Mouse (Mus musculus) ovary, postnatal 36 days (tissue): Measurements from ENCODE around the gene Rbpjl.

ENCODE experiments used
- DNase-seq: peaks from one replicate; pipeline ENCODE4 v3.0.0; 2022; ENCODE audit warnings: low spot score, mixed read lengths

Rbpjl gene

DNA sequence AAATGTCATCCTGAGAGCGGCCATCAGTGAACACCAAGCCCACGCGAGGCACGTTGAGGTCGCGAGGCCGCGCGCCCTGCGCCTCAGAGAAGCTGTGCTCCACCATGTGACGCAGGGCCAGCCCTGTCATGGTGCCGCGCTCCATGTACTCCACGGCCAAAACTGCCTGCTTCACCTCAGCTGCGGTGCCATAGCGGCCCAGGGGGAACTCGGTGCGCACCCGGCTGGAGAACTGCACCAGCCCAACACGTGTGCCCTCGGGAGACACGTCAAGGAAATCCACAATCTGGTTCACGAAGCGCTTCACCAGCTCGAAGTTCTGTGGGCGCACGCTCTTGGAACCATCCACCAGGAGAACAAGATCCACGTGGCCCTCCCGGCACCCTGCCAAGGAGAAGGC lies 9.8 kb upstream of the Rbpjl start:
- no peak for DNase-seq

DNA sequence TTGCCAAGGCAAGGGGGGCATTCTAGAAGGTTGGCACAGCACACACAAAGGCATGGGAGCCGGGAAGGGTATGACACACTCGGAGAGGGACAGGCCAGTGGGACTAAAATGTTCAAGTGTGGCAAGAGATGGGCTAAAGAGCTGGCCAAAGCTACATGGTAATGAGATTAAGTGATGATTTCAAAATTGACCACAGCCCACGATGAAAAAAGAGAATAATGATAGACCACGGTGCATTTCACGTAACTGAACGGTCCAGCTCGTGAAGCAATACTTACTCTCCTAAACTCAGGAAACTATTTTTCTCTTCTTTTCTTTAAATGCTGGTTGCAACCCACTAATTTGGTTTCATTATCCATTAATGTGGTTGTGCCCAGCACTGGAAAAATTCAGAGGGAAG lies 6.9 kb upstream of the Rbpjl start:
- no peak for DNase-seq

DNA sequence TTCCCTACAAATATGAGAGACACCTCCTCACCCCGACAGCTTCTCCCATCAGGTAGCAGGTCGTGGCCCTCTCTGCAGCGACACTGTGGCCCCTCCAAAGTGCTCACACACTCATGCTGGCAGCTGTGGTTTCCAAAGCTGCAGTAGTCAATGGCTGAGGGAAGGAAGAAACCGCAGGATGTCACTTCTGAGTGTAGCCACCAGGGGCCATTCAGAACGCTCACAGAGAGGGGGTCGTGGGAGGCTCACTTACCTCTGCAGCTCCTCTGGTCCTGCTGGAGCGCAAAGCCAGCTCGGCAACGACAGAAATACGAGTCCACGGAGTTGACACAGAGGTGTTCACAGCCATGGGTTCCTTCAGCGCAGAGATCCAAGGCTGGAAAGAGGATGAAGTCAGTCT lies 6.0 kb upstream of the Rbpjl start:
- DNase-seq, result no peak

DNA sequence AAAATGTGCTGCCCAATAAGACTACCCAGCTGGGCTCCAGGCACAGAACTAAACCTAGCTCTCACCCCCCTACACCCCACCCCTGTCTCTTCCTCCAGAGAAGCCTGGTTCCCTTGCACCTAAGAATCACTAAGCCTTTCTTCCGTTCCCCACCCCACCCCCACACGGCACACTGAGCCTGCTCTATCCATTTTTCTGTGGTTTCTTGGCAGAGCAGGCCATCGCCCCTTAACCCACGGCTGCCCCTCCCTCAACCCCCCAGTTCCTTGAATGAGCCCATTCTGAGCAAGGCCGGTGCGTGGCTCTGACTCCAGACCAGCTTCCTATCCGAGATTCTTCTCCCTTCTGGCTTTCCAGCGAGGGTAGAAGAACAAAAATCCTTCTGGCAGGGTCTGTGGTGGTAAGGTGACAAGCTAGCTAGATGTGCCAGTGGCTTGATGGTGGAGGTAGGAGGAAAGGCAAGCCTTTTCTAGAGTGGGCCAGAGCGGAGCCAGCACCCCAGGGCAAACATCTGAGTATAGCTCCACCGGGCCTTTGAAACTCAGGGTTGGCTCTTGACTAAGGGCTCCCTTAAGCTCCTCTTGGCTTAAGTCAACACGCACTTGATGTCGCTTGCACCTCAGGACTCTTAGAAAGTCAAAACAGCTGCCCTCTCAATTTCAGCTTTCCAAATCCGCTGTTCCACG lies 598 bp downstream of the Rbpjl start:
- no peak for DNase-seq

DNA sequence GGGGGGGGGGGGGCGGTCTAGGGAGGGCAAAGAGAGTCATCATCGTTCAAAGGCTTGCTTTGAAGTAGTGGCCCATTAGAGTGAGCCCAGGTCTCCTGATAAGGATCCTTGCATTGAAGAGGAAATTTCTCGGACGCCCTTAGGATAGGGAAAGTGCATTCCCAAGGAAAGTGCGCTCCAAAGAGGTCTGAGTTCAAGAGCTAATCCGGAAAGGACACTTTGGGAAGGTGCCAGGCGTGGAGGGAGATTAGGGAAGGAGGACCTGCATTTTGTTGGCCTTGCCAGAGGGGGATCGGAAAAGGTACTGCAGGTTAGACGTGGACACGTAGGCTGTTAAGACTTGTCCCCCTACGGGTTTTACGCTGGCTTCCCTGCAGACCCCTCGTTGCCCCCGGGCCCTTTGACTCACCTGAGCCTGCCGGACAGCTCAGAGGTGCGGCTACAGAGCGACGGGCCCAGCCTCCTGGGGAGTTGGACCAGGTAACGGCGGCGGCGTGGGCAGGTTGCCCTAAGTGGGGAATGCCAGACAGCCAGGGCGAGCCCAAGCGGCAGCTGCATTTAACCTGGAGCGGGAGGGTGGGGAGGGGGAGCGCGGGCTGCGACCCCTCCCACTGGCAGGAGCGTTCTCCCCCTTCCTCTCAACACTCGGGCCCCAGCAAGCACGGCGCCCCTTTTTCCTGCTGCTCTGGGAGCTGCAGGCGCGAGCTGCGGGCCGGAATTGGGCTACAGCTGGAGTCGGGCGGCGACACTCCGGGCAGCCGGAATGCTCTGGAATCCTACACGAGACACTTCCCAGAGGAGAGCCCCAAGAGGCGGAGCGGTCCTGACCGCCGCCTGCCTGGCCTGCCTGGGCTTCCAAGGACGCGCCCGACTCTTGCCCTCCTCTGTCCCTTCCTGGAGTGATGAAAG lies 1.4 kb downstream of the Rbpjl start:
- DNase-seq, result no peak

DNA sequence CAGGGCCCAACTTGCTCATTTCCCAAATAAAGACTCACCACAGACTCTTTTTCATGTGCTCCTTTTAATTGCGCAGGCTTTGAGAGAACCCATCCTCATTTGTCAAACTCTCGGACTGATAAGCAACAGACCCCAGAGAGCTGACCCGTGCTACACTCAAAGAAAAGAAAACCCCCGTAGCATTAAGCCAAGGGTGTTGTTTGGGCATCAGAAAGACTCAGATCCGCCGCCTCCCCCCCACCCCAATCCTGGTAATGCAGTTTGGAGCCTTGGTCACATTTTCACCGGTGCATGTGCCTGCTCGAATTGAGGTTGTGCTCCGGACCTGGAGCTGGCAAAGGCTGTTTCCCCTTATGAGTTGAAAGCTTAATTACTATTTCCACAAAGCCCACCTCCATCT lies 2.1 kb downstream of the Rbpjl start, which contains the start of gene Matn4:
TSS of gene Matn4 (minus strand) at position 101 of the 400 bp plus-strand sequence.
- no peak for DNase-seq

DNA sequence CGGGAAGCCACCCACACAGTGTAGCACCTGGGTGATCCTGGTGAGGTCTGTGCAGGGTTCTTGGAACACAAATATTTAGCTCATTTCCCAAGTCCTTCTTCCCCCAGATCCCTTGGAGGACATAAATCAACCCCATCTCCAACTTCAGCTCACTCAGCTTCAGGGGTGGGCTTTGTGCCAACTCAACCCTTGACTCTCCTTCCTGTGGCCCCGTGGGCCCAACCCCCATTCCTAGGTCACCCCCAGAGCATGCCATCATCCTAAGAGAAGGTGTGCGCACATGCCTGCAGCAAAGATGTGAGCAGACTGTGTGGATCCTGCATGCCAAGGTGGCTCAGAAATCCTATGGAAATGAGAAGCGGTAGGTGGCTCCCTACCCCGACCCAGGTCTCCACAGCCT lies 2.6 kb downstream of the Rbpjl start:
- no peak for DNase-seq

DNA sequence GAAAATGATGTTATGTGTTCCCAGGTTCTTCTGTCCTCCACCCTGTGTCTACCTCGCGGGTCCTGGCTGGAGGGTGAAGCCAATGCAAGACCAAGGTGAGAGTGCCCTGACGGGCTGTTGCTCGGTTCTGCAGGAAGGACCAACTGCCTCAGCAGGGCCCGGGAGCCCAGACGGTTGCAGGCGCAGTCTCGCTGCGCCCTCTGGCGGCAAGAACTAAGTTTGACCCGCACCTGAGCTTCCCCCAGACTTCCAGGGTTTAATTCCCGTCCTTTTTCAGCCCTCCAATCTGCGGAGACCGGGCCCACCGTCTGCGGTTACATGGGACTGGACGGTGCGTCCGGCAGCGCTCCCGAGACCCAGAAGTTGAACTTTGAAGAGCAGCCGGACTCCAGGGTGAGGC lies 4.8 kb downstream of the Rbpjl start:
- DNase-seq, result peak; percentile 67

DNA sequence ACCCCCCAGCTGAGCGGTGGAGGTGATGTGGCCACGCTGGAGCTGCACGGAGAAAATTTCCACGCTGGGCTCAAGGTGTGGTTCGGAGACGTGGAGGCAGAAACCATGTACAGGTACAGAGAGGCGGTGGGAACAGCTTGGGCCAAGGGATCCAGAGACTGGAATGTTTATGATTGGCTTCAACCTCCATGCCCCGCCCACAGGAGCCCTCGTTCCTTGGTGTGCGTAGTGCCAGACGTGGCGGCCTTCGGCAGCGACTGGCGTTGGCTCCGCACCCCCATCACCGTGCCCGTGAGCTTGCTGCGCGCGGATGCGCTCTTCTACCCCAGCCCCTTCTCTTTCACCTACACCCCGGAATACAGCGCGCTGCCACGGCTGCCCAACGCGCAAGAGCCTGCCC lies 11.2 kb downstream of the Rbpjl start:
- no peak for DNase-seq

DNA sequence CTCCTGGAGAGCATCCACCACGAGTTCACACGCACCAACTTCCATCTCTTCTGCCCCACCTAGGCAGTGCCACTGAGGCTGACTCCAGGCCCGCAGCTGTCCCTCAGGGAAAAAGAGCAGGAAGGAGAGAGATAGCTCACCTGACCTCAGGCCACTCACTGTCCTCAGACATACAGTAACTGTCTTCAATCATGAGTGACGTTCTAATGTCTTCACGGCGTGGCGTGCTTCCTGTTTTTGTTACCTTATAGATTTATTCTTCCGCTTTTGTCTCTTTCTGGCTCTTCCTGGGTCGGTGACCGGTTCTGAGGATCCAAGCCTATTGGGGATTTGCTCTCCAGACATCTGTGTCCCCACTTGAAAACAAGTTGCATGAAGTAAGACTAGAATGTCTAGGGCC lies 11.6 kb downstream of the Rbpjl start:
- DNase-seq, result no peak

DNA sequence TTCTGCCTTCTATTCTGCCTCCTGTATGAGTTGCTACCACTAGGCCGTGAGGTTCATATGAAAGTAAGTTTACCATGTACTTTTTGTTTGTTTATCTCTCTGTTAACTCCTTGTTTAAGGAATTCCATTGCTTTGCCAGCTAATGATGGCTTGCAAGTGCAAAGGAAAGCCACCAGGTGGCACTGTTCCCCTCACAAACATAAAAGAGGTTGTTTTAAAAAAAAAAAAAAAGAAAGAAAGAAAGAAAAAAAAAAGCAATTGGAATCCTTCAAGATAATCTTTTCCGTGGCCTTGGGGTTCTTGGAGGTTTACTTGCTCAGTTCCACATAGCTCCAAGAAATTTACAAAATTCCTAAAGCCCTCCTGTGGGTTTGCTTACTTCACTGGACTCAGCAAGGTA lies 14.3 kb downstream of the Rbpjl start:
- DNase-seq, result no peak

DNA sequence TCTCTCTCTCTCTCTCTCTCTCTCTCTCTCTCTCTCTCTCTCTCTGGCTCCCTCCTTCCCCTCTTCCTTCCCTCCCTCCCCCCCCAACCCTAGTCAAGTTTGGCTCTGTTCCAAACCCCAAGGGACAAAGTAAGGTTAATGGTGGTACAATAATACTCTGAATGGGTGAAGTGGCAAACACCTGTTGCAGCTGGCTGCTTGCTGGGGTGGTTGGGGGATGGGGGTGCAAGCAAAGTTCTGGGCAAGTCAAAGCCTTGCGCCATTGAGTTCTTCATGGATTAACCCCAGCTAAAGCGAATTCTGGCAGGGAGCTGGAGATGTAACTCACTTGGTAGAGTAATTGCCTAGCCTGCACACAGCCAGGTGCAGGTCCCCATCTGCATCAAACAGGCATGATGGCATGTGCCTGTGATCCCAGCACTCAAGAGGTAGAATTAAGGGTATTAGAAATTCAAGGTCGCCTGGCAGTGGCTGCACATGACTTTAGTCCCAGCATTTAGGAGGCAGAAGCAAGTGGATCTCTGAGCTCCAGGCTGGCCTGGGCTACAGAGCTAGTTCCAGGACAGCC lies 15.5 kb downstream of the Rbpjl start:
- DNase-seq, result no peak

DNA sequence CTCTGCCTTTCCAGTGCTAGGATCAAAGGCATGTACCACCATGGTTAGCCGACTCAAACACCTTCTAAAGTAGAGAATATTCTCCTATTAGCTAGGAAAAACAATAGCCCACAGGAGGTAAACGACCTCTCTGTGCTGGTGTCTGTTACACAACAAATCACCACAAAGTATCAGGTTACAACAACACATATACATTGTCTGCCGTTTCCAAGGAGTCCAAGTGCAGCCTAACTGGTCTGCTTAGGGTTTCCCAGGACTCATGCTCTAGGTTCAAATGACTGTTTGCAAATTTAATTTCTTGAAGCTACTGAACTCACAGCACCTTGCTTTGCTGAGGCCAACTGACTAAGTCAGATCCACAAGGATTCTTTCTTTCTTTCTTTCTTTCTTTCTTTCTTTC lies 16.5 kb downstream of the Rbpjl start:
- no peak for DNase-seq

DNA sequence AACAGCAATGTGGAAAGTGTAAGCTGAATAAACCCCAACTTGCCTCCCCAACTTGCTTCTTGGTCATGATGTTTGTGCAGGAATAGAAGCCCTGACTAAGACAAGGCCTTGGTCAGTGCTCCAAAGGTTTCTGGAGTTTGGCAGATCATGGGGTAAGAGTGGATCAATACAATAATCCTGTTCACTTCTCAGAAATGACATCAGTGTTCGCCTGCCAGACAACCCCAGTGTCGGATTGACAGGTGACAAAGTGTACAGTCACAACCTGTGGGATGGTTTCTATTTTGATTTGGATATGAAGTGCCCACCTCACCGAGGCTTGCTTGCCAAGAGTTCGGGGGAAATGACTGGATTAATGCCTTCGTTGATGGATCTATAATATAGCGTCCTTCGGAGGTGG lies 18.4 kb downstream of the Rbpjl start:
- no peak for DNase-seq

DNA sequence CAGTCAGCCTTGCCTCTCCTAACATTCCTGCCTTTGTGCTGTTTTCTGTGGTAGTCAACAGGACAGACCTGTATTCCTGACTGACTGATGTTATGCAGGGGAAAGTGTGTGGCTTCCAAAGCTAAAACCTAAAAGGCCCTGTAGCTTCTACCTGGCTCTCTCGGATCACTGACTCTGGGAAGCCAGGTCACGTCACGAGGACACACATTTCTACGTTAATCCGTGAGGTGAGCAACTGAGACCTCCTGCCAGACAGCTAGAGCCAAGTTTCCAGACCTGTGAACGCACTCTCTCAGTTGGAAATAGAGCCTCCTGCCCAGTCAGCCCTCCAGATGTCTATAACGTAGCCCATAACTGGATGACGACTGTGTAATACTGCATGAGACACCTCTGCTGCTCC lies 19.0 kb downstream of the Rbpjl start:
- DNase-seq, result no peak

DNA sequence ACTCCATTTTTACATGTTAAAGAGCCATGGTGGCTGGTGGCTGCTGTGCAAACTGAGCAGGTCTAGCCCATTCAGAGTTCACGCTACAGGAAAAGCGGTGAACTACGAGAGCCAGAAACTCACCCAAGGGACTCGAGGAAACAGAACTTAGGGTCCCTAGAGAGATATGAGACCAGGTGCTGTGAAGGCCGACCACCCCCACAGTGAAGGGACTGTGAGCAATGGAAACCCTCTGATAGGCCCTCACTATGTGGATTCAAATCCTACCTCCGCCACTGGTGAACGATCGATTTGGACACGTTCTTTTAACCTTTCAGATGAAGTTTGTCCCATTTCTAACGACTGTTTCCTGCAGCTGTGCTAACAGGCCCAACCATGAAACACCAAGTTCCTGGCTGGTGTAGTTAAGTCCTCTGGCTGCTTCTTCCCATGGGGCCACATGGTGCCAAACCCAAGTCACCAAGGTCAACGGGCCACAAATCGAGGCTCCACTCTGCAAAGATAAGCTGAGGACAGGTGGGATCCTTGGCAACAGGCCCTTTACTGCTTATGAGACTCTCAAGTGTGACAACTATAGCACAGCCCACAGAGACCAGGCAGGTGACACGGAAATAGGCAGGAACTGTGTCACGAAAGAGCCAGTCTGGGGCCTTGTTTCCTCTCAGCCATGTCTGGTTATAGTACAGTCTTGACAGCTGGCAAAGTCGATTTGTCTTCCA lies 19.9 kb downstream of the Rbpjl start:
- DNase-seq, result no peak

DNA sequence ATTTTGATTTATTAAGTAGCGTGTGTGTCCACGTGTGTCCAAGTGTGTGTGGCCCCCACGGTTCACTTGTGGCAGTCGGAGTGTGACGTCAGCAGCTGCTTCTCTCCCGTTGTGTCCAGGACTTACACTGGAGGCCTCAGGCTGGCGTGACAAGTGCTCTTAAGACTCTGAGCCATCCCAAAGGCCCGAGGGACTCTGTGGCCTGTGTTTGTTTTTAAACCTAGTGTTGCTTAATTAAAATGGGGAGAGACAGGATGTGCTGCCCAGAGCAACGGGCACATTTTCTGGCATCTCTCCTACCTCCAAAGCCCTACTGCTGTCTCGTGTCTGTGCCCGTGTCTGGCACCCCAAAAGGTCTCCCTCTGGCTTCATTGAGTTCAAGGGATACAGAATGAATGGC lies 20.5 kb downstream of the Rbpjl start:
- no peak for DNase-seq

DNA sequence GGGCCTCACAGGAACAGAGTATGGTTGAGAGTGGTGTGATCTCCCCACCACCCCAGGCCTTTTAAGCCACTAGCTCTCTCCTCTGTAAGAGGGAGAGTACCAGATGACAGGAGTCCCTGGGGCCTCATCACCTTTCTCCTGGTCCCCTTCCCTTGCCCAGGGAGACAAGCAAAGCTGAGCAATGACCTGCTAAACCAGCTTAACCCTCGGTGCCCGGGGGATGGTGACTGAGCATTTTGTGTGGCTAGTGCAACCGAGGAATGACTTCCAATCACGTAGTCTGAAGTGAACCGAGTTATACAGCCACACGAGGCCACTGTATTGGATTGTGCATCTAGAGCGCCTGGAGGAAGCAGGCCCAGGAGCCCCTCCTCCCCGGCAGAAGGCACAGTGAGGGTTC lies 21.5 kb downstream of the Rbpjl start:
- no peak for DNase-seq

DNA sequence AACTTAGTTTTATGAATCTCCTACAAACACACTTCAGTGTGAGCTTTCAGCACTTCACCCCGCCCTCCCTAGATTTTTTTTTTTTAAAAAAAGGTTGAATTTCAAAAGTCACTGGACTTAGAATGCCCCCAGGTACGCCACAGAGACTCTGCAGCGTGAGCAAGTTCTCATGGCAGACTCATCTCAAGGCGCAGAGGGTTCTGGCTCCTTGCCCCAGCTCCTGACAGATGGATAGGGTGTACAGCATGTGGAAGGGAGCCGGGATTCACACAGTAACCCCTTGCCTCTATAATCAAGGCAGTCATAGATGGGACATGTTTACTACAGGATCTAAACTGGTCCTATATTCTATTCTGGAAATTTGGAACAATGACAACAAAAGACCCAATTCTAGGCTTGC lies 22.5 kb downstream of the Rbpjl start:
- DNase-seq, result no peak

DNA sequence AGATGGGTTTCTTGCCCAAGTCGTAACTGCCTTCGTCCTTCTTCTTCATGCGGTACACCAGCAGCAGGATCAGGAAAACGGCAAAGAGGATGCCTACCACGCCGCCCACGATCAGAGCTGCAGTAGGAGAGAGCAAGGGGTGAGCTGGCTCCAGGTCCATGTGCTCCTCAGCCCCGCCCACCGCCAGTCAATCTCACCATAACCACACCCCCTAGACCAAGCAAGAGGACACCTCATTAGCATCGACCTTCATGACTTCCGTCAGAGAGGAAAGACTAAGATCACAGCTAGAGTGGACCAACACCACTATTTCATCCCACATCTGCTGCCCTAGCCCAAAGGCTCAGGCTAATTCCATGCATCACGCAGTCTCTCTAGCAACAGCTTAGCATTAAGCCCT lies 23.2 kb downstream of the Rbpjl start:
- DNase-seq, result no peak

DNA sequence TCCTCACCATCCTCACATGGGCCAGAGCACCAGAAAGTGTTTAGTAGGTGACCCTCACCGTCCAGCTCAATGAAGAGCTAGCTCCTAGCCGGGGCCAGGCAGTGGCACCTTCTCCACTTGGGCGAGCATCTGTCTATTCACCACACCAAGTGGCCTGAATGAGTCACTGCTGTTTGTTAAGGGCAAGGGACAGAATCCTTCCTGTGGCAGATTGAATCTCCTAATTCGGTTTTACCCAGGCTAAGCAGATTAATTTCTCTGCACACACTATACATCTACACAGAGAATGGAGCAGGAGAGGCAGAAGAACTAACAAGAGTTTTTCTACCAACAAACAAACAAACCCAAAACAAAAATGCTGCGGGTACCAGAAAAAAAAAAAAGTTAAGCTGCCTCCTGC lies 24.0 kb downstream of the Rbpjl start:
- DNase-seq, result no peak

DNA sequence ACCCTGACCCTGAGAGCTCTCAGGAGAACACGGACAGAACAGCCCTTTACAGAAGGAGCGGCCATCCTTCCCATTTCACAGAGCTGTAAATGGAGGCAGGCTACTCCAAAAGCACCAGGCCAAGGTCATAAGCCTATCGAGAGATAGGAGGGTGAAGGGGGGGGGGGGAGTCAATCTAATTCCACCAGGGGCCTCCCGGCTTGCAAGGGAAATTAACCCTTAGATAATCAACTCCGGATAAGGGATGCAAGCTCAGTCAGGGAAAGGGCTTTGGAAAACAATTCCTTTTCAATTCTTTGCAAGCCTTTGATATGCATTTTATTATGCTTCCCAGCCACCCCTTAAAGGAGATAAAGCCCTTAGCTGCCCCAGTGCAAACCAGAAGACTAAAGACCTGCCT lies 25.5 kb downstream of the Rbpjl start:
- DNase-seq, result no peak
